Mouse (Mus musculus): ENCODE measurements at regions not wholly inside any gene's neighbourhood (a gene's known extent, or its start where the extent isn't known, plus 50 kb on each side); places are given as distances from the start of the nearest gene placed in this dataset.
A peak's percentile ranks its signal among the peaks of the same experiment; 100 is the strongest.

DNA sequence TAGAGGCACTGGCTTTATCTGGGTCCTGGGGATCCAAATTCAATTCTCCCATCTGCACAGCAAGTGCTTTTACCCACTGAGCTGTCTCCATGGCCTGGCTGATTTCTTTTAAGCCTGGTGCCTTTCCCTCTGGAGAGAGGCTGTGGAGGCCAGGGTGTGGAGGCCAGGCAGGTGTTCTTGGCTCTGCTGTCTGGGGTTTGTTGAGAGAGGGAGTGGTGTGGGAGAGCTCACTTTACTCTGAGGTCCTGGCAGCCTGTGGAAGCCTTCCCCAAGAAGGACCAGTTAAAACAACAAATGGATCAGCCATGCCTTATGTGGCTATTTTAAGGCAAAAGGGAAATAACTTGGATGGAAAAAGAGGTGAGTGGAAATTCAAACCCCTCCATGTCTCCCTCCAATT lies 86.5 kb downstream of the Rpl14 start:
- H3K4me2 ChIP-seq (replicated peaks) = no peak overlapping the region
- H3K36me3 ChIP-seq = no peaks in the 10 kb centered on the region
- no peak overlapping the region for H3K4me3 ChIP-seq
- H3K9me3 ChIP-seq = no peaks in the 10 kb centered on the region
- H3K9ac ChIP-seq (replicated peaks) = no peak overlapping the region
- H3K27me3 ChIP-seq = no peaks in the 10 kb centered on the region
- H3K4me1 ChIP-seq = no peaks in the 10 kb centered on the region
- ATAC-seq (replicated peaks) = no peak
- no peak overlapping the region for H3K27ac ChIP-seq (replicated peaks)

DNA sequence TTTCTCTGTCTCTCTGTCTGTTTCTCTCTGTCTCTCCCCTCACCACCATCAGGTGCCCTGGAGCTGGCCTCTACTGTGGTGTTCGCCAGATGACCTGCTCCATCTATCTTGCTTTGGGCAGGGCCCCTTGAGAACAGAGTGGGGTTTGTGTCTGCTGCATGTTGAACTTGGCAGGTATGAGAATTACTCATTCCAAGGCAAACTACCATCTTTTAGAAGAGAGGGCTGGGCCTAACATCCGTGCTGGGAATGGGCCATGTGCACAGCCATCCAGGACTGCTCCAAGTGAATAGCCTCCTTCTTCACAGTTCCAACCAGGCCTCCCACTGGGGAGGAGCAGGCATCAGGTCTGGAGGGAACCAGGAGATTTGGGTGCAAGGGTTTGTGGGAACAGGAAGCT lies 87.3 kb downstream of the Rpl14 start:
- no peaks in the 10 kb centered on the region for H3K4me1 ChIP-seq
- no peak overlapping the region for H3K27ac ChIP-seq (replicated peaks)
- ATAC-seq (replicated peaks) = no peak
- no peaks in the 10 kb centered on the region for H3K27me3 ChIP-seq
- no peak overlapping the region for H3K4me2 ChIP-seq (replicated peaks)
- H3K9ac ChIP-seq (replicated peaks) = no peak overlapping the region
- no peaks in the 10 kb centered on the region for H3K36me3 ChIP-seq
- WGBS = 88% methylated on average over 2 of the region's 2 CpGs
- H3K9me3 ChIP-seq = no peaks in the 10 kb centered on the region
- H3K4me3 ChIP-seq = no peak overlapping the region

DNA sequence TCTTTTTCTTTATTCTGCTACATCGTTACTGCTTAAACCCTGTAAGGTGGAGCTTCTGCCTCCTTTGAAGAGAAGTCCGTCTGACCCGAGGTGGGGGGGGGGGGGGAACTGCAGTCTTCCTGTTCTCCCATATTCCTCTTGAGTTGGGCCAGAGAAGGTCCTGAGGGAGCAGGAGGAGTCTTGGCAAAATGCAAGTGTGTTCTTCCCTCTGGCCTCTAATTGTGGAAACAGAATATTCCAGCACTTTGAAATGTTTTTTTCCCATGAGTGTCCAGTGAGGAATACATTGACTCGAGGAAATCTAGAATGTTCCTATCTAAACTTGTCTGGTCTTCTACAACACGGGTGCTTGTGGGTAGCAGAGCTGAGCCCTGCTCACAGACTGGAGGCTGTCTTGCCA lies 90.0 kb downstream of the Rpl14 start:
- H3K4me1 ChIP-seq = no peaks in the 10 kb centered on the region
- no peak overlapping the region for H3K4me2 ChIP-seq (replicated peaks)
- H3K9ac ChIP-seq (replicated peaks) = no peak overlapping the region
- H3K27me3 ChIP-seq = no peaks in the 10 kb centered on the region
- H3K27ac ChIP-seq (replicated peaks) = no peak overlapping the region
- H3K36me3 ChIP-seq = no peaks in the 10 kb centered on the region
- H3K9me3 ChIP-seq = no peaks in the 10 kb centered on the region
- 52% methylated on average over 5 of the region's 5 CpGs for WGBS
- ATAC-seq (replicated peaks) = no peak
- no peak overlapping the region for H3K4me3 ChIP-seq

DNA sequence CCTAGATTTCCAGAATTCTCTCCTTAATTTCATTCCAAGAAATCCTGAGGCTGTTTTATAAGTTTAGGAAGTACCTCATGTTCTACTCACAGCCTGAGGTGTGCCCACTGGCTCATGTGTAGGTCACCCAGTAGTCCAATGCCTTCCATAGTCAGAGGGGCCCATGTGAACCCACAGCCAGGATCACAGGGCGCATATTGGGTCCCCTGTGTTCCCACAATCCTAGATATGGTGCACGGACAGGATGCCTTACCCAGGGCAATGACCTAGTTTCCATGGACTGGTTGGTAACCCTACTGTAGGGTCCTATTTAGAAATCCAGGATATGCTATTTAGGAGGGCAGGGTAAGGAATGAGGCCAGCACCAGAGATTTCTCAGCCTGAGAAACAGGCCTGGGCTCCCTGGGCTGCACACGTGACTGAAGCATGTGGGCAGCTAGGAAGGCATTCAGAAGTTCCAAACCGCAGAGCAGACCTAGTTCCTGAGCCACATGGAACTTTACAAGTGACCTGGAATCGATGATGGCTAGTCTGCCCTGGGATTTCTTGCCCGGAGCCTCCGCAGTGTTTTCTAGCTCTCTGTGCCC lies 90.5 kb downstream of the Rpl14 start:
- no peak overlapping the region for H3K4me3 ChIP-seq
- ATAC-seq (replicated peaks) = no peak
- H3K27ac ChIP-seq (replicated peaks) = no peak overlapping the region
- 91% methylated on average over 7 of the region's 7 CpGs for WGBS
- no peak overlapping the region for H3K4me2 ChIP-seq (replicated peaks)
- no peaks in the 10 kb centered on the region for H3K27me3 ChIP-seq
- no peaks in the 10 kb centered on the region for H3K9me3 ChIP-seq
- no peak overlapping the region for H3K9ac ChIP-seq (replicated peaks)
- H3K36me3 ChIP-seq = no peaks in the 10 kb centered on the region
- H3K4me1 ChIP-seq = no peaks in the 10 kb centered on the region

DNA sequence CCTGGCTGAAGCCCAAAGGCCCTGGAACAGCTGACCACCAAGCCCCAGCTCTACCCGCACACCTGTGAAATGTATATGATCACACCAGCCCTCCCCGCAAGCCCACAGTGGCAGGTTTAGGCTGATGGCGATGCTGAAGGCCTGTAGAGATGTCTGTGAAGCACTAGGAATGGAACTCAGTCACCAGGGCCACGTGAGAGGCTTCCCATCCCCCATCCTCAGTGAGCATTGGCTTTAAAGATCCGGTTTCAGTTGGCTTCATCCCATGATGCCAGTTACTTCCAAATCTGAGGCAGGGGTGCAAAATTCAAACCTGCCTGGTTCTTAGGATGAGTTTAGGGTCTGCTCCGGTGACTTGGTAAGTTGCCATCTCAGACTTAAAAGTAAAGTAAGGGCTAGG lies 91.9 kb downstream of the Rpl14 start:
- Histone ChIP-seq H3K4me3 (no peak overlapping the region), H3K4me1 (no peaks in the 10 kb centered on the region), H3K4me2 (replicated peaks) (no peak overlapping the region), H3K36me3 (no peaks in the 10 kb centered on the region), H3K27me3 (no peaks in the 10 kb centered on the region), H3K9ac (replicated peaks) (no peak overlapping the region), H3K9me3 (no peaks in the 10 kb centered on the region), H3K27ac (replicated peaks) (no peak overlapping the region)
- ATAC-seq (replicated peaks) = no peak
- WGBS = 60% methylated on average over 6 of the region's 6 CpGs

DNA sequence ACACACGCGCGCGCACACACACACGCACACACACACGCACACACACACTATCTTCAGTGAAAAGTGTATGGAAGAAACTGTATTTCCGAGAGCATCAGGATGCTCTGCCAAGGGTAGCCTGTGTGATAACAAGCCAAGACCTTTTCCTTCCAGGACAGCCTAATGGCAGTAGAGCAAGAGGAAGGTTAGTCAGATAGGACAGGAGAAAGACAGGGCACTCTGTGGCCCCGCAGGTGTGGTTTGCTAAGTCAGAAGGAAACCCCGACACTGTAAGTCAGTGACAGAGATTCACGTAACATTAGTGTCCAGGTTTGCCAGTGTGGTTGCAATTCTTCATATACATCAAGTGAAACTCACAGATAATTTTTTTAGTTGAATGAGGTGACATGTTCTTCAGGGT lies 92.8 kb downstream of the Rpl14 start:
- 89% methylated on average over 10 of the region's 10 CpGs for WGBS
- no peak overlapping the region for H3K4me3 ChIP-seq
- no peak for ATAC-seq (replicated peaks)
- no peak overlapping the region for H3K4me2 ChIP-seq (replicated peaks)
- H3K9me3 ChIP-seq = no peaks in the 10 kb centered on the region
- H3K4me1 ChIP-seq = no peaks in the 10 kb centered on the region
- no peak overlapping the region for H3K27ac ChIP-seq (replicated peaks)
- H3K9ac ChIP-seq (replicated peaks) = no peak overlapping the region
- H3K27me3 ChIP-seq = no peaks in the 10 kb centered on the region
- H3K36me3 ChIP-seq = no peaks in the 10 kb centered on the region

DNA sequence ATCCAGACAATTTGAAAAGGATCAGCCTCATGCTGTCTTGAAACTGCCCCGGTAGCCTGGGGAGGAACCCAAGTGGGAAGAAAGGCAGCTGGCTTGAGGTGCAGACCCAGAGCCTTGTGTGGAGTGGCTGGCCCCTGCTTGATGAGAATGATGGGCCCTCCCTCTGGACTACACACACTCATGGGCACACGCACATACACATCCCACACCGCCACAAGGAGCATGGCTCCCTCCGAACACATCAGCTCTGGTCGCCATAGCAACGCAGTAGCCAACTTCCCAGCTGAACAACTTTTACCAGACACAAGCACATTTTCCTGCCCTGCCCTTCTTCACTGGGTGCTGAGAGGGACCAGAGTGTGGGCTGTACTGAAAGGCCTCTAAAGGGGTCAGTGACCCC lies 101.2 kb downstream of the Rpl14 start:
- no peak overlapping the region for H3K27ac ChIP-seq (replicated peaks)
- H3K4me1 ChIP-seq = peaks cover 35% of the 10 kb centered on the region
- H3K4me3 ChIP-seq = no peak overlapping the region
- H3K9ac ChIP-seq (replicated peaks) = no peak overlapping the region
- H3K27me3 ChIP-seq = no peaks in the 10 kb centered on the region
- H3K36me3 ChIP-seq = no peaks in the 10 kb centered on the region
- H3K4me2 ChIP-seq (replicated peaks) = no peak overlapping the region
- H3K9me3 ChIP-seq = no peaks in the 10 kb centered on the region
- 13% methylated on average over 6 of the region's 6 CpGs for WGBS
- peak; percentile 67 for ATAC-seq (replicated peaks)

DNA sequence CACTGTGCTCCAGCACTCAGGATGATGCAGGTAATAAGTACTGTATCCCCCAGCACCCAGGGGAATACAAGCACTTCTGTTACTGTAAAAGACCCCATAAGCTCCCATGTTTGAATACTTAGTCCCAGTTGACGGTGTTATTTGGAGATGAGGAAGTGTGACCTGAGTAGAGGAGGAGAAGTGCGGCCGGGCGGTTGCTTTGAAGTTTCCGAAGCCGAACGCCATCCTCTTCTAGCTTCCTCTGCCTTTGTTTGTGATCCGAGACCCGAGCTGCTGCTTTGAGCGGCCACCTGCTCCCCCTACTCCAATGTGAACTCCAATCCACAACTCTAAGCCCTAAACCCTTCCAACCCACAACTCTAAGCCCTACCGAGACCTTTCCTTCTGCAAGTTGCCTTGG lies 103.6 kb downstream of the Rpl14 start:
- no peak overlapping the region for H3K9ac ChIP-seq (replicated peaks)
- 8% methylated on average over 11 of the region's 11 CpGs for WGBS
- no peak overlapping the region for H3K4me3 ChIP-seq
- H3K27me3 ChIP-seq = no peaks in the 10 kb centered on the region
- peak overlapping the region; percentile 54 for H3K4me2 ChIP-seq (replicated peaks)
- no peak overlapping the region for H3K27ac ChIP-seq (replicated peaks)
- no peaks in the 10 kb centered on the region for H3K9me3 ChIP-seq
- ATAC-seq (replicated peaks) = no peak
- peaks cover 36% of the 10 kb centered on the region for H3K4me1 ChIP-seq
- no peaks in the 10 kb centered on the region for H3K36me3 ChIP-seq

DNA sequence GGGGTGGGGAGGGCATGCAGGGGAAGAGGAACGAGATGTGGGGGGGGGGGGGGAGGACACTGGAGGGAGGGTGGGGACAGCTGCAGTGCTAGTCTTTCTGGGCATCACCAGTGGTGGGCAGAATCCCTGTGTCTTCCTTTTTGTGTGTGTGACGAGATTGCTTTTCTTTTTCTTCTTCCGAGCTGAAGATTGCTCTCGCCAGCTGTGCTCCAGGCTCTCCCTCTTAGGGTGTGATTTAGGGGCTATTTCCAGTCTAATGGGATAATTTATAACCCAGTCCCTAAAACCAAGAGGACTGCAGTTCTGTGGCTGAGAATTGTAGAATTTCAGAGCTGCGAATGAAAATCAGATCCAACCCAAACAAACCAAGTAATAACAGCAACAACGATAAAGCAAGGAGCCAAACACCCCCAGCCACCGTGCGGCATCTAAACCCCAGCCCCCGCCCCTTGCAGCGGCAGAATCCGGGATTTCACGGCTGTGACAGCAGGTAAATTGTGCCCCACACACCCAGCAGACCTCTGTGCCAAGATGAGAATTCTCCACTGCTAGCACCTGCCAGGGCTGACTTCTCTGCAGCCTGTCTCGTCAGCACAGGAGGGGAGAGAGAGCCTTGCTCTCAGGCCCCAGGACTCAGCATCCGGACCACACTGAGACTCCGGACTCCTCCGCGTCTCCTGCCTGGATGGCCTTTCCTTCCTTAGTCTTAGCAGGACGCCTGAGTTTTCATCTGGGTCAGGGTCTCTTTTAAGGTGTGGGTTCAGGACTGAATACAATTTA lies 104.3 kb downstream of the Rpl14 start:
- Histone ChIP-seq H3K4me3 (peak overlapping the region; percentile 30), H3K36me3 (no peaks in the 10 kb centered on the region), H3K4me1 (peaks cover 38% of the 10 kb centered on the region), H3K9ac (replicated peaks) (peak overlapping the region; percentile 34), H3K9me3 (no peaks in the 10 kb centered on the region), H3K27ac (replicated peaks) (peak overlapping the region; percentile 59), H3K27me3 (no peaks in the 10 kb centered on the region), H3K4me2 (replicated peaks) (peak overlapping the region; percentile 54)
- ATAC-seq (replicated peaks) = no peak; the same call in 1 of the 2 replicates
- 3% methylated on average over 18 of the region's 18 CpGs for WGBS

DNA sequence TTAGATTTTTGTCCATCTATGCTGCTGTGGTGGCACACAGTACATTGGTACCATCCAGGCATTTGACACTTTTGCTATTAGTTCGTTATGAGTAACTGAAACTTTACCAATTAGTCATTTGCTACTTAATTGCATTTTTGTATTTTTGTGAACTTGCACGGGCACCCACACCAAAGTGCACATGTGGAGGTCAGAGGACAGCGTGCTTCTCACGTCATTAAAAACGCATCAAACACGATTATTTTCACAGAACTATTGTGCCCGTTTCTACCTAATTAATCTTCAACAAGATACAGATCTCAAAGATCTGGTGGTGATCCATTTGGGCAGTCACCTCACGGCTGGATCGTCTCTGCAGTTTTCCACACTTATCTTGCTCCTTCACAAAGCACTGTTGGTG lies 105.1 kb downstream of the Rpl14 start:
- Histone ChIP-seq H3K9ac (replicated peaks) (no peak overlapping the region), H3K36me3 (no peaks in the 10 kb centered on the region), H3K4me2 (replicated peaks) (peak overlapping the region; percentile 54; the same call in 1 of the 2 replicates), H3K4me3 (no peak overlapping the region), H3K27ac (replicated peaks) (no peak overlapping the region), H3K4me1 (peaks cover 39% of the 10 kb centered on the region), H3K27me3 (no peaks in the 10 kb centered on the region), H3K9me3 (no peaks in the 10 kb centered on the region)
- no peak for ATAC-seq (replicated peaks)
- WGBS = 13% methylated on average over 9 of the region's 9 CpGs

DNA sequence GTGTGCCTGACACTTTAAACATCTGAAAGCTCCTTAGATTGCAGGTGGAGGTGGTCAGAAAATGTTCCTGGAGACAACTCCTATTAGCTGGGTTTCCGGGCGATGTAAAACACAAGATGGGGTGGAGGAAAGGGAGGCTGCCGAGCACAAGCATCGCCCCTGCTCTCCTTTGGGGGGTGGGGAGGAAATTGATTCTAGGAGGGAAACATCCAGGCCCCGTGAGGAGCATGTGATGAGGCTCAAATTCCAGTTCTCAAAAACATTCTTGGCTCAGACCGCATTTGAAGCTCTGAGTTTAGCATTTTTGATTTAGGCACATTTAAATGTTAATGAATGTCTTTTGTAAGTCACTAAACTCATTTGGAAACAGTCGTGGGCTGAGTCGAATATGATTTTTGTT lies 105.5 kb downstream of the Rpl14 start:
- H3K9me3 ChIP-seq = no peaks in the 10 kb centered on the region
- ATAC-seq (replicated peaks) = no peak
- no peak overlapping the region for H3K4me3 ChIP-seq
- peaks cover 44% of the 10 kb centered on the region for H3K4me1 ChIP-seq
- H3K9ac ChIP-seq (replicated peaks) = no peak overlapping the region
- no peaks in the 10 kb centered on the region for H3K27me3 ChIP-seq
- H3K4me2 ChIP-seq (replicated peaks) = no peak overlapping the region
- 13% methylated on average over 8 of the region's 8 CpGs for WGBS
- no peak overlapping the region for H3K27ac ChIP-seq (replicated peaks)
- no peaks in the 10 kb centered on the region for H3K36me3 ChIP-seq

DNA sequence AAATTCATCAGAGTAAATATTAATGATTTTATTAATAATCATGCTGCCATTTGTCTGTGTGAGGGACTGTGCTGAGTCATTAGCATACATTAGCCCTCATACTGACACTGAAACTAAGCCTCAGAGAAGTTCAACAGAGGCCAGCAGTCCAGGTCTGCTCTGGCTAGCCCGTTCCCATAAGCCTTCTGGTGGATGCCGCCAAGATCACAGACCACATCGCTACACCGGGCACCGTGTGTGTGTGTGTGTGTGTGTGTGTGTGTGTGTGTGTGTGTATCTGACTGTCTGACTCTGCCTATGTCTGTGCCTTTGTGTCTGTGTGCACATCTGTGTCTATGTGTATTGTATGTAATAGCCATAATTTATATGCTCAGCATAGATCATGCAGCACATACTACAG lies 106.0 kb downstream of the Rpl14 start:
- no peak overlapping the region for H3K4me3 ChIP-seq
- WGBS = 59% methylated on average over 5 of the region's 5 CpGs
- no peak overlapping the region for H3K4me2 ChIP-seq (replicated peaks)
- no peaks in the 10 kb centered on the region for H3K9me3 ChIP-seq
- H3K27me3 ChIP-seq = no peaks in the 10 kb centered on the region
- H3K9ac ChIP-seq (replicated peaks) = no peak overlapping the region
- ATAC-seq (replicated peaks) = no peak
- H3K36me3 ChIP-seq = no peaks in the 10 kb centered on the region
- peaks cover 42% of the 10 kb centered on the region for H3K4me1 ChIP-seq
- 0 out of 2 replicates have a peak overlapping the region, but pooled peaks have one; percentile 12 for H3K27ac ChIP-seq (replicated peaks)

All from forebrain, embryonic 15.5 days (tissue).